Mouse (Mus musculus): ENCODE measurements at regions not wholly inside any gene's neighbourhood (a gene's known extent, or its start where the extent isn't known, plus 50 kb on each side); places are given as distances from the start of the nearest gene placed in this dataset.

- no peak for DNase-seq
These were observed 53.7 kb upstream of the Gm26657 start for GRCm38 (mm10) chr4:56686141-56686540.

GRCm38 (mm10) chr4:56685696-56686095, 54.2 kb upstream of the Gm26657 start:
- no peak for DNase-seq

GRCm38 (mm10) chr4:56685123-56685522, 54.7 kb upstream of the Gm26657 start:
- peak; percentile 94 for DNase-seq

- peak; percentile 32 for DNase-seq
These were observed 55.8 kb upstream of the Gm26657 start for GRCm38 (mm10) chr4:56684031-56684430.

- DNase-seq = no peak
These were observed 58.7 kb upstream of the Gm26657 start for GRCm38 (mm10) chr4:56681121-56681520.

- DNase-seq = no peak
These were observed 66.0 kb upstream of the Gm26657 start for GRCm38 (mm10) chr4:56673868-56674267.

GRCm38 (mm10) chr4:56664921-56665320, 74.9 kb upstream of the Gm26657 start:
- no peak for DNase-seq

GRCm38 (mm10) chr4:56661816-56662215, 78.1 kb upstream of the Gm26657 start:
- DNase-seq = no peak

- no peak for DNase-seq
These were observed 82.8 kb upstream of the Gm26657 start for GRCm38 (mm10) chr4:56657046-56657445.

- DNase-seq = no peak
These were observed 85.5 kb upstream of the Gm26657 start for GRCm38 (mm10) chr4:56654327-56654726.

- peak; percentile 25 for DNase-seq
These were observed 87.1 kb upstream of the Gm26657 start for GRCm38 (mm10) chr4:56652819-56653218.

GRCm38 (mm10) chr4:56649731-56650130, 90.1 kb upstream of the Gm26657 start:
- DNase-seq = no peak

- DNase-seq = peak; percentile 72
These were observed 95.6 kb upstream of the Gm26657 start for GRCm38 (mm10) chr4:56643999-56644962.

GRCm38 (mm10) chr4:56643491-56643890, 96.4 kb upstream of the Gm26657 start:
- DNase-seq = no peak

- DNase-seq = no peak
These were observed 100.2 kb upstream of the Gm26657 start for GRCm38 (mm10) chr4:56639709-56640108.

GRCm38 (mm10) chr4:56638704-56639478, 101.0 kb upstream of the Gm26657 start:
- DNase-seq = peak; percentile 73

- DNase-seq = no peak
These were observed 103.6 kb upstream of the Gm26657 start for GRCm38 (mm10) chr4:56636265-56636664.

GRCm38 (mm10) chr4:56633528-56633927, 106.3 kb upstream of the Gm26657 start:
- DNase-seq = no peak

- DNase-seq = no peak
These were observed 109.6 kb upstream of the Gm26657 start for GRCm38 (mm10) chr4:56630251-56630650.

GRCm38 (mm10) chr4:56627206-56627605, 112.7 kb upstream of the Gm26657 start:
- no peak for DNase-seq

- no peak for DNase-seq
These were observed 118.1 kb upstream of the Gm26657 start for GRCm38 (mm10) chr4:56621782-56622181.

- DNase-seq = no peak
These were observed 118.5 kb upstream of the Gm26657 start for GRCm38 (mm10) chr4:56621356-56621755.

- DNase-seq = no peak
These were observed 119.2 kb upstream of the Gm26657 start for GRCm38 (mm10) chr4:56620628-56621027.

- no peak for DNase-seq
These were observed 120.1 kb upstream of the Gm26657 start for GRCm38 (mm10) chr4:56619803-56620202.

All from lung, postnatal 10 days (tissue).